Mouse (Mus musculus): ENCODE results near the gene Gcsh. TPM values are rescaled to one million over a fixed set of nuclear protein-coding genes. Genes with fewer than 3 reads are reported as not detected.
A peak's percentile ranks its signal among the peaks of the same experiment; 100 is the strongest.

The Gcsh gene
- polyA plus RNA-seq, 1 experiment from 2014 or later, result 158 TPM

GRCm38 (mm10) chr8:117022297-117022993 lies 29.1 kb upstream of the Gcsh start:
- Histone ChIP-seq H3K4me1 (ENCODE audit: control insufficient read depth, insufficient read depth, low read length) (no peaks in the 10 kb centered on the region), H3K4me2 (ENCODE audit: low read depth) (no peak overlapping the region), H3K4me3 (ENCODE audit: low read depth, low read length) (no peak overlapping the region), H3K9me3 (ENCODE audit: control insufficient read depth, low read length) (no peaks in the 10 kb centered on the region), H3K36me3 (ENCODE audit: control insufficient read depth, insufficient read depth, low read length) (no peaks in the 10 kb centered on the region), H3K27ac (ENCODE audit: low read depth, low read length) (no peak overlapping the region), H3K9ac (ENCODE audit: low read length) (no peak overlapping the region), H3K27me3 (ENCODE audit: control insufficient read depth, insufficient read depth, low read length) (no peaks in the 10 kb centered on the region)
- WGBS, result 82% methylated on average over 1 of the region's 1 CpGs
- DNase-seq (ENCODE audit: low spot score), result no peak
- ATAC-seq (ENCODE audit: insufficient read depth, low FRiP score, low TSS enrichment), result no peak

DNA sequence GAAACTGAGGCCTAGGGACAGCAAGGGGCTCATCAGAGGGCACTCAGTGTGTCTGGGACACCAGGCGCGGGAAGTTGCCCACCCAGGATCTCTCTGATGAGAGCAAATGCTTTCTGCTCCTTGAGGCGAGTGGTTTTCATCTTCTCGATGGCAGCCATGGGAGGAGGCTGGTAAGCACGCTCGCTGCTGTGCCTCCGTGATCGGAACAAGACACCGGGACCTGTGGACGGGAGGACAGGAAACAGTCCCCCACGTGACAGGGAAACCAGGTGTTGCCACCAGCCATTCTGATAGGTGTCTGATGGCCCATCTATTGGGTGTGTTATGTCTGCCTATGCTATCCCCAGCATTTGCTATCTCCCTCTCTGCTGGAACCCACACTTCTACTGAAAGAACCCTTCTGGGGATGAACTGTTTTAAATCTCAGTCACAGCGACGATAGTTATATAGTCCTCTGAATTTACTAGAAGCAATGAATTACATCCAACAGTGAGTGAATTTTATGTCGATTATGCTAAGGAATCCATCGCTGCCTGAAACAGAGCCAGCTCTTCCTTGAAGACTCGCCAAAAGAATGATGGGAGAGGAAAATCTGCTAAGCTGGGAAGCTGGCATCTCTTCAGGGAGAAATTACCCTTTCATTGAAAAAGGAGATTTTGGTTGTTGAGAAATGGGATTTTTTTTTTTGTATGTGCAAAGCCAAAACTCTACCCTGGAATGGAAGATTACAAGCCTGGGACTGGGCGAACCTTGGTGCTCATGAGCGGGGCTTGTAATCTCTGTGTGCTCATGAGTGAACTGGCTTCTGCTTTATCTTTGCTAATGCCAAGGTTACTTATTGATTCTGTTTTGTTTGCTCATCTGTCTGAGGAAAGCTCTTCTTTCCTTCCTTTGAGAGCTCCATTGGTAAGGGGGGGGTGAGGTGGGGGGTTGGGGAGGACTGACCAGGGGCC lies 26.3 kb upstream of the Gcsh start:
- no peak overlapping the region for H3K9ac ChIP-seq (ENCODE audit: low read length)
- no peak overlapping the region for H3K4me3 ChIP-seq (ENCODE audit: low read depth, low read length)
- H3K4me1 ChIP-seq (ENCODE audit: control insufficient read depth, insufficient read depth, low read length), result no peaks in the 10 kb centered on the region
- no peak overlapping the region for H3K4me2 ChIP-seq (ENCODE audit: low read depth)
- H3K27me3 ChIP-seq (ENCODE audit: control insufficient read depth, insufficient read depth, low read length), result no peaks in the 10 kb centered on the region
- no peak for DNase-seq (ENCODE audit: low spot score)
- no peak for ATAC-seq (ENCODE audit: insufficient read depth, low FRiP score, low TSS enrichment)
- H3K36me3 ChIP-seq (ENCODE audit: control insufficient read depth, insufficient read depth, low read length), result no peaks in the 10 kb centered on the region
- no peaks in the 10 kb centered on the region for H3K9me3 ChIP-seq (ENCODE audit: control insufficient read depth, low read length)
- WGBS, result 85% methylated on average over 18 of the region's 18 CpGs
- no peak overlapping the region for H3K27ac ChIP-seq (ENCODE audit: low read depth, low read length)

DNA sequence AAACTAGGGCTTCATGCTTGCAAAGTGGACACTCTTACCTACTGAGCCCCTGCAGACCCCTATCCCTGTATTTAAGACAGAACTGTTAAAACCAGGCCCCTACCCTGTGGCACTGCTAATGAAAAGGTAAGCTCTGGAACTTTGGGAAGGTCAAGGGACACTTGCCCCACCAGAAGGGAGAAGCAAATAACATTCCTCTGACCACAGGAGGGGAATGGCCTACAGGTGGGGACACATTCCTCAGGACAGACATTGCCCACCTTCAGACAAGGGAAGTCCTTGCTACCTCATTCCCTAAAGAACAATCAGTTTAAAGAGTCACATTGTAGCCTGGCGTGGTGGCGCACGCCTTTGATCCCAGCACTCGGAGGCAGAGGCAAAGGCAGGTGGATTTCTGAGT lies 24.6 kb upstream of the Gcsh start:
- Histone ChIP-seq H3K27ac (ENCODE audit: low read depth, low read length) (no peak overlapping the region), H3K36me3 (ENCODE audit: control insufficient read depth, insufficient read depth, low read length) (no peaks in the 10 kb centered on the region), H3K4me1 (ENCODE audit: control insufficient read depth, insufficient read depth, low read length) (no peaks in the 10 kb centered on the region), H3K4me2 (ENCODE audit: low read depth) (no peak overlapping the region), H3K9ac (ENCODE audit: low read length) (no peak overlapping the region), H3K4me3 (ENCODE audit: low read depth, low read length) (no peak overlapping the region), H3K9me3 (ENCODE audit: control insufficient read depth, low read length) (no peaks in the 10 kb centered on the region), H3K27me3 (ENCODE audit: control insufficient read depth, insufficient read depth, low read length) (no peaks in the 10 kb centered on the region)
- 80% methylated on average over 4 of the region's 4 CpGs for WGBS
- no peak for DNase-seq (ENCODE audit: low spot score)
- no peak for ATAC-seq (ENCODE audit: insufficient read depth, low FRiP score, low TSS enrichment)

DNA sequence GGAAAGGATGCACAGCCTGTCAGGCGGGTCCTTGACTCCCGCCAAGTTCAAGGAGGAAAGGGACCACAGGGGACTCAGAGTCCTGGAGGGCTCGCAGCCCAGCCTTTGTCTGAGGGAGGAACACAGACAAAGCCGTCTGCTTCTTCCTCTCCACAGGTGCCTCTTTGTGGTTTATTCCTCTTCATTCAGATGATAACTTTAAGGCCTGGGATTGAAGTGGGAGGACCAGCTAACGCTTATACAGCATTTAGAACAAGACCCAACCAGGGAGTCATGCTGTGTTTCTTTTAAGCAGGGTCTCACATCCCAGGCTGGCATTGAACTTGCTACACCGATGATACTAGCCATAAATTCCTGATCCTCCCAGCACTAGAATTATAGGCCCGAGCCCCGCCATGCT lies 23.7 kb upstream of the Gcsh start:
- Histone ChIP-seq H3K27ac (ENCODE audit: low read depth, low read length) (no peak overlapping the region), H3K4me2 (ENCODE audit: low read depth) (no peak overlapping the region), H3K9me3 (ENCODE audit: control insufficient read depth, low read length) (no peaks in the 10 kb centered on the region), H3K4me3 (ENCODE audit: low read depth, low read length) (no peak overlapping the region), H3K4me1 (ENCODE audit: control insufficient read depth, insufficient read depth, low read length) (no peaks in the 10 kb centered on the region), H3K9ac (ENCODE audit: low read length) (no peak overlapping the region), H3K27me3 (ENCODE audit: control insufficient read depth, insufficient read depth, low read length) (no peaks in the 10 kb centered on the region), H3K36me3 (ENCODE audit: control insufficient read depth, insufficient read depth, low read length) (no peaks in the 10 kb centered on the region)
- DNase-seq (ENCODE audit: low spot score), result no peak
- ATAC-seq (ENCODE audit: insufficient read depth, low FRiP score, low TSS enrichment), result no peak
- WGBS, result 24% methylated on average over 8 of the region's 8 CpGs

- WGBS, result 65% methylated on average over 4 of the region's 4 CpGs
- no peak for ATAC-seq (ENCODE audit: insufficient read depth, low FRiP score, low TSS enrichment)
- H3K9ac ChIP-seq (ENCODE audit: low read length), result no peak overlapping the region
These were observed 22.3 kb upstream of the Gcsh start for GRCm38 (mm10) chr8:117015670-117016069.

GRCm38 (mm10) chr8:117011366-117011765 lies 18.0 kb upstream of the Gcsh start:
- Histone ChIP-seq H3K4me1 (ENCODE audit: control insufficient read depth, insufficient read depth, low read length) (no peaks in the 10 kb centered on the region), H3K4me2 (ENCODE audit: low read depth) (no peak overlapping the region), H3K27ac (ENCODE audit: low read depth, low read length) (no peak overlapping the region), H3K9me3 (ENCODE audit: control insufficient read depth, low read length) (no peaks in the 10 kb centered on the region), H3K9ac (ENCODE audit: low read length) (no peak overlapping the region), H3K36me3 (ENCODE audit: control insufficient read depth, insufficient read depth, low read length) (no peaks in the 10 kb centered on the region), H3K27me3 (ENCODE audit: control insufficient read depth, insufficient read depth, low read length) (no peaks in the 10 kb centered on the region), H3K4me3 (ENCODE audit: low read depth, low read length) (no peak overlapping the region)
- DNase-seq (ENCODE audit: low spot score), result no peak
- no peak for ATAC-seq (ENCODE audit: insufficient read depth, low FRiP score, low TSS enrichment)
- WGBS, result 91% methylated on average over 9 of the region's 9 CpGs

More at GRCm38 (mm10) chr8:117015670-117016069, 22.3 kb upstream of the Gcsh start:
- Histone ChIP-seq H3K4me2 (ENCODE audit: low read depth) (no peak overlapping the region), H3K27ac (ENCODE audit: low read depth, low read length) (no peak overlapping the region), H3K4me3 (ENCODE audit: low read depth, low read length) (no peak overlapping the region), H3K9me3 (ENCODE audit: control insufficient read depth, low read length) (no peaks in the 10 kb centered on the region), H3K4me1 (ENCODE audit: control insufficient read depth, insufficient read depth, low read length) (no peaks in the 10 kb centered on the region), H3K27me3 (ENCODE audit: control insufficient read depth, insufficient read depth, low read length) (no peaks in the 10 kb centered on the region), H3K36me3 (ENCODE audit: control insufficient read depth, insufficient read depth, low read length) (no peaks in the 10 kb centered on the region)
- DNase-seq (ENCODE audit: low spot score), result no peak

DNA sequence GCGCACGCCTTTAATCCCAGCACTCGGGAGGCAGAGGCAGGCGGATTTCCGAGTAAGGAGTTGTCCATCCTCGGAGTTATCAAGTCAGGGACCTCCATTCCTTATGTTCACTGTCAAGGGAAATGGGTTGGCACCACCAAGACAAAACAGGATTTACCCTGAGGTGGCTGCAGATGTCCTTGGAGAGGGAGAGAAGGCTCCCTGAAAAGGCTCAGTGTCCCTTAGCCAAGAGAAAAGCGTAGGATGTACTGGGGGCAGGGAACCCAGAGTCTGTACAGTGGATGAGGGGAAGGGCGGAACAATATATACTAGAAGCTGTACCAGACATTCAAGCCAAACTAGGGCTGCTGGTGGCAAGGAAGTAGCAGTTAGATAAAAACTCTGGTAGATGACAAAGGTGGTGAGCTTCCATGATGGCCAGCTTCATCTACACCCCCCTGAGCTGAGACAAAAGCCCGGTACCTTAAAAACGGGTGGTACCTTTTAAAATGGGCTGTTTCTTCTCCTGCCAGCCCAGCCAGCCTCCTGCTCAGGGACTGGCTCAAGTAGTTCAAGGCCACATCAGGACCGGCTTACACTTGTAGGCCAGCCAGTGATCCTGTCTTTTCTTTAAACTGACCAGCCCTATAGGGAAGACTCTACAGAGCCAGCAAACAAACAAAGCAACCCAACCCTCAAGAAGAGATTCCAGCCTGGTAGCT lies 829 bp upstream of the Gcsh start:
- no peak overlapping the region for H3K27ac ChIP-seq (ENCODE audit: low read depth, low read length)
- ATAC-seq (ENCODE audit: insufficient read depth, low FRiP score, low TSS enrichment), result no peak
- 69% methylated on average over 11 of the region's 11 CpGs for WGBS

GRCm38 (mm10) chr8:116992176-116992971 lies 963 bp downstream of the Gcsh start:
- Histone ChIP-seq H3K27ac (ENCODE audit: low read depth, low read length) (no peak overlapping the region), H3K27me3 (ENCODE audit: control insufficient read depth, insufficient read depth, low read length) (no peaks in the 10 kb centered on the region), H3K9ac (ENCODE audit: low read length) (peak overlapping the region; percentile 67), H3K4me2 (ENCODE audit: low read depth) (peak overlapping the region; percentile 93), H3K36me3 (ENCODE audit: control insufficient read depth, insufficient read depth, low read length) (no peaks in the 10 kb centered on the region), H3K4me3 (ENCODE audit: low read depth, low read length) (peak overlapping the region; percentile 68), H3K9me3 (ENCODE audit: control insufficient read depth, low read length) (no peaks in the 10 kb centered on the region), H3K4me1 (ENCODE audit: control insufficient read depth, insufficient read depth, low read length) (peaks cover 5% of the 10 kb centered on the region; the same call in 1 of the 2 replicates)
- peak; percentile 16 for DNase-seq (ENCODE audit: low spot score)
- ATAC-seq (ENCODE audit: insufficient read depth, low FRiP score, low TSS enrichment), result no peak
- 15% methylated on average over 23 of the region's 23 CpGs for WGBS

More for the DNA sequence above, 829 bp upstream of the Gcsh start:
- DNase-seq (ENCODE audit: low spot score), result no peak
- no peaks in the 10 kb centered on the region for H3K9me3 ChIP-seq (ENCODE audit: control insufficient read depth, low read length)
- peaks cover 5% of the 10 kb centered on the region; the same call in 1 of the 2 replicates for H3K4me1 ChIP-seq (ENCODE audit: control insufficient read depth, insufficient read depth, low read length)
- peak overlapping the region; percentile 40 for H3K9ac ChIP-seq (ENCODE audit: low read length)
- no peaks in the 10 kb centered on the region for H3K36me3 ChIP-seq (ENCODE audit: control insufficient read depth, insufficient read depth, low read length)
- H3K4me3 ChIP-seq (ENCODE audit: low read depth, low read length), result peak overlapping the region; percentile 68
- H3K27me3 ChIP-seq (ENCODE audit: control insufficient read depth, insufficient read depth, low read length), result no peaks in the 10 kb centered on the region
- peak overlapping the region; percentile 93 for H3K4me2 ChIP-seq (ENCODE audit: low read depth)
